Mouse (Mus musculus) thymus, postnatal 10 days (tissue): Measurements from ENCODE around the gene Sct.

ENCODE experiments used
- DNase-seq, 2 experiments: peaks; one replicate each; pipeline ENCODE4 v3.0.0; 2021; ENCODE audit warnings: low spot score in 2 of 2

Sct gene

GRCm38 (mm10) chr7:141230570-141230969 lies 48.4 kb downstream of the Sct start:
- DNase-seq: no peak

- DNase-seq: no peak
Observed at GRCm38 (mm10) chr7:141229702-141230101, 49.2 kb downstream of the Sct start.
